Mouse (Mus musculus): ENCODE measurements around the gene Yeats2.

GRCm38 (mm10) chr16:20144568-20144967 is 3.7 kb downstream of the Yeats2 start:
- no peak for TF ChIP-seq POLR2A (IDR thresholded peaks at IDR 0.05; ENCODE audit: insufficient read depth, low read depth, low read length)
- TF ChIP-seq CTCF (IDR thresholded peaks at IDR 0.05; ENCODE audit: insufficient read depth, low read depth, low read length), result no peak
